Mouse (Mus musculus): Measurements from ENCODE around the gene Mpzl1. TPM values are rescaled to one million over a fixed set of nuclear protein-coding genes. Genes with fewer than 3 reads are reported as not detected.

The Mpzl1 gene
- polyA plus RNA-seq, 1 experiment from 2014 or later = 35.3 TPM

GRCm38 (mm10) chr1:165660774-165661173, 26.4 kb upstream of the Mpzl1 start:
- in situ Hi-C loops (cut with MboI; ENCODE audit: low pct_unique_long_range_greater_than_20kb) = loop anchor here (5.0 kb wide), 1 partner anchor 77 kb away; no protein-coding TSS in a partner anchor
- no peak for DNase-seq (ENCODE audit: low read depth, low spot score)
- peaks cover 3% of the 10 kb centered on the region for H3K27me3 ChIP-seq
- ChIA-PET CTCF (interaction anchor here (0.8 to 1.4 kb wide), 6 partner anchors 37 to 80 kb away, joined by 3 to 8 read pairs (median 4); no protein-coding TSS in a partner anchor), POLR2A (no interaction called here)
- no peak for ATAC-seq
- TF ChIP-seq CTCF (IDR thresholded peaks at IDR 0.05) = peak; percentile 80

GRCm38 (mm10) chr1:165658602-165659001, 24.3 kb upstream of the Mpzl1 start:
- in situ Hi-C loops (cut with MboI; ENCODE audit: low pct_unique_long_range_greater_than_20kb) = loop anchor here (5.0 kb wide), 1 partner anchor 76 kb away; no protein-coding TSS in a partner anchor
- ATAC-seq (peak; percentile 70), DNase-seq (ENCODE audit: low read depth, low spot score) (no peak)
- ChIA-PET POLR2A (interaction anchor here (0.6 kb wide), 1 partner anchor 122 kb away, joined by 3 read pairs; no protein-coding TSS in a partner anchor), CTCF (interaction anchor here (0.9 to 3.3 kb wide), 13 partner anchors 9 to 104 kb away, joined by 3 to 20 read pairs (median 5); no protein-coding TSS in a partner anchor)
- peak; percentile 83 for TF ChIP-seq CTCF (IDR thresholded peaks at IDR 0.05)
- H3K27me3 ChIP-seq = peaks cover under 1% of the 10 kb centered on the region

- TF ChIP-seq CTCF (IDR thresholded peaks at IDR 0.05) = no peak
- in situ Hi-C loops (cut with MboI; ENCODE audit: low pct_unique_long_range_greater_than_20kb) = loop anchor here (5.0 kb wide), 1 partner anchor 73 kb away; no protein-coding TSS in a partner anchor
- no peak for ATAC-seq
- no peaks in the 10 kb centered on the region for H3K27me3 ChIP-seq
- ChIA-PET POLR2A (no interaction called here), CTCF (interaction anchor here (1.1 to 1.2 kb wide), 2 partner anchors 10 to 68 kb away, joined by 3 to 4 read pairs; no protein-coding TSS in a partner anchor)
- no peak for DNase-seq (ENCODE audit: low read depth, low spot score)
Measured at GRCm38 (mm10) chr1:165655482-165655881, 21.1 kb upstream of the Mpzl1 start.

- no peak for TF ChIP-seq CTCF (IDR thresholded peaks at IDR 0.05)
- in situ Hi-C loops (cut with MboI; ENCODE audit: low pct_unique_long_range_greater_than_20kb) = loop anchor here (5.0 kb wide), 1 partner anchor 73 kb away; no protein-coding TSS in a partner anchor
- DNase-seq (ENCODE audit: low read depth, low spot score) (no peak), ATAC-seq (no peak)
- POLR2A ChIA-PET = no interaction called here
- CTCF ChIA-PET = interaction anchor here (1.1 to 1.2 kb wide), 2 partner anchors 9 to 67 kb away, joined by 3 to 4 read pairs; no protein-coding TSS in a partner anchor
- H3K27me3 ChIP-seq = no peaks in the 10 kb centered on the region
Measured at GRCm38 (mm10) chr1:165655022-165655421, 20.7 kb upstream of the Mpzl1 start.

- CTCF ChIA-PET = no interaction called here
- in situ Hi-C loops (cut with MboI; ENCODE audit: low pct_unique_long_range_greater_than_20kb) = no loop called here
- TF ChIP-seq CTCF (IDR thresholded peaks at IDR 0.05) = no peak
- H3K27me3 ChIP-seq = no peaks in the 10 kb centered on the region
- no peak for ATAC-seq
- POLR2A ChIA-PET = no interaction called here
- no peak for DNase-seq (ENCODE audit: low read depth, low spot score)
Measured at GRCm38 (mm10) chr1:165653126-165653885, 19.0 kb upstream of the Mpzl1 start.

- DNase-seq (ENCODE audit: low read depth, low spot score) (no peak), ATAC-seq (no peak)
- in situ Hi-C loops (cut with MboI; ENCODE audit: low pct_unique_long_range_greater_than_20kb) = no loop called here
- ChIA-PET POLR2A (no interaction called here), CTCF (no interaction called here)
- no peaks in the 10 kb centered on the region for H3K27me3 ChIP-seq
- no peak for TF ChIP-seq CTCF (IDR thresholded peaks at IDR 0.05)
Measured at GRCm38 (mm10) chr1:165652507-165652906, 18.2 kb upstream of the Mpzl1 start.

- in situ Hi-C loops (cut with MboI; ENCODE audit: low pct_unique_long_range_greater_than_20kb) = no loop called here
- no peak for ATAC-seq
- POLR2A ChIA-PET = no interaction called here
- TF ChIP-seq CTCF (IDR thresholded peaks at IDR 0.05) = no peak
- H3K27me3 ChIP-seq = no peaks in the 10 kb centered on the region
- DNase-seq (ENCODE audit: low read depth, low spot score) = no peak
- CTCF ChIA-PET = no interaction called here
Measured at GRCm38 (mm10) chr1:165651158-165651557, 16.8 kb upstream of the Mpzl1 start.

- in situ Hi-C loops (cut with MboI; ENCODE audit: low pct_unique_long_range_greater_than_20kb) = no loop called here
Measured at GRCm38 (mm10) chr1:165645102-165645501, 10.8 kb upstream of the Mpzl1 start.

GRCm38 (mm10) chr1:165643735-165644134, 9.4 kb upstream of the Mpzl1 start:
- POLR2A ChIA-PET = interaction anchor here (0.5 kb wide), 2 partner anchors 16 to 88 kb away, joined by 3 read pairs; no protein-coding TSS in a partner anchor
- TF ChIP-seq CTCF (IDR thresholded peaks at IDR 0.05) = no peak
- ATAC-seq (no peak), DNase-seq (ENCODE audit: low read depth, low spot score) (no peak)
- CTCF ChIA-PET = no interaction called here
- no peaks in the 10 kb centered on the region for H3K27me3 ChIP-seq
- in situ Hi-C loops (cut with MboI; ENCODE audit: low pct_unique_long_range_greater_than_20kb) = no loop called here

More at GRCm38 (mm10) chr1:165645102-165645501, 10.8 kb upstream of the Mpzl1 start:
- ATAC-seq (no peak), DNase-seq (ENCODE audit: low read depth, low spot score) (no peak)
- ChIA-PET CTCF (interaction anchor here (1.1 to 1.7 kb wide), 3 partner anchors 10 to 60 kb away, joined by 3 to 7 read pairs (median 4); no protein-coding TSS in a partner anchor), POLR2A (no interaction called here)
- no peak for TF ChIP-seq CTCF (IDR thresholded peaks at IDR 0.05)
- H3K27me3 ChIP-seq = no peaks in the 10 kb centered on the region

- no peak for TF ChIP-seq CTCF (IDR thresholded peaks at IDR 0.05)
- no peaks in the 10 kb centered on the region for H3K27me3 ChIP-seq
- DNase-seq (ENCODE audit: low read depth, low spot score) = no peak
- in situ Hi-C loops (cut with MboI; ENCODE audit: low pct_unique_long_range_greater_than_20kb) = no loop called here
- ChIA-PET POLR2A (interaction anchor here (0.5 kb wide), 2 partner anchors 15 to 89 kb away, joined by 3 read pairs; no protein-coding TSS in a partner anchor), CTCF (no interaction called here)
- ATAC-seq = peak; percentile 55
Measured at GRCm38 (mm10) chr1:165642780-165643311, 8.5 kb upstream of the Mpzl1 start.
